ENCODE assay signal across 30 mouse cellular contexts in the genomic region with DNA sequence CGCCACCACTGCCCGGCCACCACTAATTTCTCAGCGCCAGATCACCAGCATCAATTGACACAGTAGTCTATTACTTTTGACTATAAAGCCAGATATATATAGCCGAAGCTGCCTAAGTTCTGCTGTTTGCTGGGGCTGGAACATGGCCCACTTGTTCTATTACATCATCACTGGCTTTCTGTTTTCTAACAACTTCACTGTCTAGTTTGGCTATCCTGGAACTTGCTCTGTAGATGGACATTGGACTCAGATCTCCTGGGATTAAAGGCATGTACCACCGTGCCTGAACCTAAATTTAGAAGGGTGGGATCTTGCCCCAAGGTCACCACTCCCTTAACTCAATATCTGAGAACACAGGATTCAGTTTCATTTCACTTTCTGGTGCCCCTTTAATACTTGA. TPM values are rescaled to one million over a fixed set of nuclear protein-coding genes. Genes with fewer than 3 reads are reported as not detected.
"Had no signal": no experiment of that assay in that cellular context is flagged by ENCODE, and none has a peak within 500 bp of the region (broad histone marks: within the 10 kb centered on the region; RNA-seq: fewer than 3 reads in every experiment).

No protein-coding gene starts in this region.

- H3K4me3 ChIP-seq: gastrocnemius, adult 2 months; heart, embryonic 10.5 days; heart, embryonic 12.5 days; hindbrain, embryonic 10.5 days; hindbrain, embryonic 12.5 days; intestine, embryonic 15.5 days; kidney, embryonic 15.5 days; layer of hippocampus, adult 2 months; left cerebral cortex, adult 2 months; limb, embryonic 10.5 days; limb, embryonic 12.5 days had no signal

- H3K4me2 ChIP-seq: heart, embryonic 12.5 days; hindbrain, embryonic 12.5 days; hindbrain, embryonic 14.5 days; intestine, embryonic 15.5 days; kidney, embryonic 15.5 days; limb, embryonic 12.5 days had no signal

- H3K27me3 ChIP-seq: heart, embryonic 12.5 days; hindbrain, embryonic 12.5 days; intestine, embryonic 15.5 days; kidney, embryonic 15.5 days; limb, embryonic 12.5 days had no signal

- DNase-seq: forebrain, postnatal 0 days; gastrocnemius, adult 2 months; gastrocnemius, postnatal 10 days; gastrocnemius, postnatal 25 days; heart, adult 18-20 months; heart, postnatal 10 days; heart, postnatal 4 days; kidney, adult 18-20 months; kidney, adult 9 months; kidney, postnatal 25 days; kidney, postnatal 4 days had no signal

- H3K4me1 ChIP-seq: heart, embryonic 10.5 days; heart, embryonic 12.5 days; hindbrain, embryonic 10.5 days; hindbrain, embryonic 12.5 days; intestine, embryonic 15.5 days; kidney, embryonic 15.5 days; limb, embryonic 10.5 days; limb, embryonic 12.5 days had no signal

- H3K9ac ChIP-seq: forebrain, postnatal 0 days; heart, embryonic 12.5 days; hindbrain, embryonic 14.5 days; intestine, embryonic 15.5 days; kidney, embryonic 15.5 days; limb, embryonic 12.5 days; liver, embryonic 14.5 days had no signal

- H3K9me3 ChIP-seq: heart, embryonic 10.5 days; heart, embryonic 12.5 days; hindbrain, embryonic 10.5 days; hindbrain, embryonic 12.5 days; intestine, embryonic 15.5 days; kidney, embryonic 15.5 days; limb, embryonic 10.5 days; limb, embryonic 12.5 days had no signal

- ATAC-seq: forebrain, postnatal 0 days; hindbrain, embryonic 16.5 days; inflammation-experienced regulatory T-cells, adult 6 months; intestine, embryonic 15.5 days; intestine, postnatal 0 days had no signal

- H3K27ac ChIP-seq: gastrocnemius, adult 2 months; heart, embryonic 10.5 days; hindbrain, embryonic 10.5 days; hindbrain, embryonic 12.5 days; hindbrain, embryonic 14.5 days; intestine, embryonic 15.5 days; kidney, embryonic 15.5 days; kidney, postnatal 0 days; layer of hippocampus, adult 2 months; left cerebral cortex, adult 2 months; limb, embryonic 10.5 days; limb, embryonic 12.5 days; liver, embryonic 14.5 days had no signal

RNA-seq across cellular contexts. Expression of a gene that starts 9.3 kb away (rescaled TPM):
- polyA plus RNA-seq: forebrain, postnatal 0 days; frontal cortex, adult 2 months; heart, embryonic 12.5 days; heart, embryonic 14.5 days; heart, embryonic 16.5 days; hindbrain, embryonic 14.5 days; hindbrain, embryonic 16.5 days; inflammation-experienced regulatory T-cells, adult 6 months; intestine, embryonic 15.5 days; intestine, postnatal 0 days; limb, embryonic 12.5 days; liver, embryonic 14.5 days had no signal

RNA-seq across cellular contexts. Expression of a gene that starts 24.0 kb away (rescaled TPM):
- polyA plus RNA-seq: inflammation-experienced regulatory T-cells, adult 6 months had no signal
